ENCODE assay signal across 6 mouse cellular contexts in the genomic region with DNA sequence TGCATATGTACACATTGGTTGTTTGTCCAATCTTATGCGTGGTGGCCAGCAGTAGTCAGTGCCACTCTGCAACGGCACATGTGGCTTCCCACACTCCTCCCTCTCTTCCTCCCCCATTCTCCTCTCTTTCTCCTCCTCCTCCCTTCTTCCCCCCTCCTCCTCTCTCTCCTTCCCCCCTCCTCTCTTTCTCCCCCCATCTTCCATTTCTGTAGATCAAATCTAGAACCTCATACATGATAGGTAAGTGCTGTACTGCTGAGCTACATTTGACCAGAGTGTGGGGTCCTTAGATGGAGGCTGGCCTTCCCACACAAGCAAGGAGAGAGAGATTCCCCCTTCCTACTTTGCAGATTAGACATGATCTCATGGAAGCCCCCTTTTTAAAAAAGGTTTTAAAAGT. TPM values are rescaled to one million over a fixed set of nuclear protein-coding genes. Genes with fewer than 3 reads are reported as not detected.
"Had no signal": no experiment of that assay in that cellular context is flagged by ENCODE, and none has a peak within 500 bp of the region (broad histone marks: within the 10 kb centered on the region; RNA-seq: fewer than 3 reads in every experiment).

No protein-coding gene starts in this region.

- H3K36me3 ChIP-seq: neural tube, embryonic 13.5 days; neural tube, embryonic 15.5 days; stomach, embryonic 15.5 days had no signal

- H3K27ac ChIP-seq: neural tube, embryonic 13.5 days; neural tube, embryonic 15.5 days; stomach, embryonic 15.5 days; stomach, postnatal 0 days had no signal

- H3K4me1 ChIP-seq: neural tube, embryonic 13.5 days; stomach, embryonic 15.5 days had no signal

- H3K27me3 ChIP-seq: stomach, embryonic 15.5 days had no signal

- H3K9ac ChIP-seq: neural tube, embryonic 13.5 days; neural tube, embryonic 15.5 days; stomach, embryonic 15.5 days had no signal

- H3K4me3 ChIP-seq: neural tube, embryonic 13.5 days; neural tube, embryonic 15.5 days; stomach, embryonic 15.5 days had no signal

- H3K9me3 ChIP-seq: neural tube, embryonic 13.5 days; neural tube, embryonic 15.5 days; stomach, embryonic 15.5 days had no signal

RNA-seq across cellular contexts. Expression of gene Aldh3a1, which starts 14.6 kb away (rescaled TPM):
- polyA plus RNA-seq: neural tube, embryonic 13.5 days; neural tube, embryonic 14.5 days; stomach, embryonic 14.5 days had no signal
